Mouse (Mus musculus) kidney, adult 9 months (tissue): ENCODE data around the gene Olfr987.
"Not testable (repeated sequence)": the region's sequence is repeated elsewhere in the genome, so short reads cannot be mapped to it uniquely, and the experiment has no call there.

ENCODE experiments used
- DNase-seq: peaks from one replicate; pipeline ENCODE4 v3.0.0; 2022

The Olfr987 gene

GRCm38 (mm10) chr2:85339215-85339614 is at the start of gene Olfr987:
TSS of gene Olfr987 (minus strand) at chr2:85339315.
- not testable (repeated sequence) for DNase-seq

GRCm38 (mm10) chr2:85363127-85363526 is 24.0 kb upstream of the Olfr987 start, which contains the start of gene Olfr988:
TSS of gene Olfr988 (minus strand) at chr2:85363227.
- not testable (repeated sequence) for DNase-seq

DNA sequence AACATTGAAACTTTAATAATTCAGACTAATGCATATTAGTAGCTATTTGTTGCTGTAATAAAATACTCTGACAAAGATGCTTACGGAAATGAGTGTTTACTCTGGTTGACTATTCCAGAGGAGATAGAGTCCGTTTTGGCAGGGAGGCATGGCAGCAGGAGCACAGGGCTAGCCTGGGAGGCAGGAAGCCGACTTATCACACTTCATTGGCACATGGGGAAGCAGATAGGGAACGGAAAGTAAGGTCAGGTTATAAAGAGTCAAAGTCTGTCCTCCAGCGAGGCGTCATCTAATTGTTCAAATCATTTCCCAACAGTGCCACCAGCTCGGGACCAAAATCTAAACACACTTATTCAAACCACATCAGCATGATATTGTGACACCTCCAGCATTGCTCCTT is 857 bp upstream of the Olfr987 start:
- no peak for DNase-seq

DNA sequence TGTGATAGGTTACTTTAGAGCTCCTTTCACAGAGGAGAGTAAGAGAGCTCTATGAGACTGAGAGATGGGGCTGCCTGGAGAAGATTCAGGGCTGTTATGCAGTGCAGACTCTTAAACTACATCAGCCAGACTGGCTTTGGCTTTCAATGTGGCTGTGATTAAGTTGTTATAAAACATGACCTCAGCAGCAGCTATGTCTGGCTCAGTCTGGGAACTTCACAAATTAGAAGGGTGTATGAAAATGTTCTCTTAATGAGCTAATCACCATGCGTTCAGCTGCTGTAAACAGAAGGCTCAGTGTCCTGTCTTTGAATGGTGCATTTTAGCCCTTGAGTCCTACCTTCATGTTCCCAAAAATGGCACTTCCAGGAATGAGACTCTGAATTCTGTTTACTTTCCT is 20.0 kb downstream of the Olfr987 start:
- no peak for DNase-seq

DNA sequence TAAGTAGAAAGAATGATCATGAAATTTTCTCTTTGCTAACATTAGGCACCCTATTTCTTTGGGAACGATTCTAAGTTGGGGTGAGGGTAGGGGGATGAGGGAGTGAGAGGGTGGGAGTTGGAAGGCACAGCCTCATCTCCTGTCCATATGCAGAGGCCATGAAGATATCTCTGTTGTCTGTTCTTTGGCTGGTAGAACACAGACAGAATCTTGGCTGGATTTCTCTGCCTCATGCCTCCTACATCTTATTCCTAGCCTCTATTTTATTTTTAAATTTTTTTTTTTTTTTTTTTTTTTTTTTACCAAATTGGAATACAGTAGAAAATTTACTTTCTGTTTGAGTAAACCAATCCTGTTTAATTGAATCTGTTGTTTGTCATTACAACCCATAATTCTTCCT is 53.7 kb downstream of the Olfr987 start:
- no peak for DNase-seq

- DNase-seq = no peak
These were observed 54.5 kb downstream of the Olfr987 start for GRCm38 (mm10) chr2:85284626-85285025.

DNA sequence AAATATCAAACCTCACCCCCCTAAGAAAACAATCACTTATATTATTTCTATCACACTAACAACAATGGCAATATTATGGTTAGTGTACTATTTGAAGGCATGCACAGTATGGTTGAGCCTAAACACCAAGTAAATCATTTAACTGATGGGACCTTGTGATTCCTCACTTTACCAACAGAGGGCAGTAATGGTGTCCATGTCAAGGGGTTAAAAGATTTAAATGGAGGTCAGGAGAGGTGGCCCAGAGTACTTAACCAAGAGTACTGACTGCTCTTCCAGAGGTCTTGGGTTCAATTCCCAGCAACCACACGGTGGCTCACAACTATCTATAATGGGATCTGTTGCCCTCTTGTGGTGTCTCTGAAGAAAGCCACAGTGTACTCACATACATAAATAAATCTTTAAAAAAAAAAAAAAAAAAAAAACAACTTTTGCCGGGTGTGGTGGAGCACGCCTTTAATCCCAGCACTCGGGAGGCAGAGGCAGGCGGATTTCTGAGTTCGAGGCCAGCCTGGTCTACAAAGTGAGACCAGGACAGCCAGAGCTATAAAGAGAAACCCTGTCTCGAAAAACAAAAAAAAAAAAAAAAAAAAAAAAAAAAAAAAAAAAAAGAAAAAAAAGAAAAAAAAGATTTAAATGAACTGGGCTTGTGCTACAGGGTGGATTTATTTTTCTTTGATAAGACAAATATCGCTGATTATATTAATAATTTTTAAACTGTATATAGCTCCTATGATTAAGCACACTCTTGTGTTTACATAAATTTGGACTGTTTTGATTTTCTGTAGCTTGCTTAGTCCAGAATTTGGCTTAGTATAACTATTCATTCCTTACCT is 55.3 kb downstream of the Olfr987 start:
- peak; percentile 6 for DNase-seq

- DNase-seq = peak; percentile 31
These were observed 58.1 kb downstream of the Olfr987 start for GRCm38 (mm10) chr2:85281023-85281422.
